In the genomic region with DNA sequence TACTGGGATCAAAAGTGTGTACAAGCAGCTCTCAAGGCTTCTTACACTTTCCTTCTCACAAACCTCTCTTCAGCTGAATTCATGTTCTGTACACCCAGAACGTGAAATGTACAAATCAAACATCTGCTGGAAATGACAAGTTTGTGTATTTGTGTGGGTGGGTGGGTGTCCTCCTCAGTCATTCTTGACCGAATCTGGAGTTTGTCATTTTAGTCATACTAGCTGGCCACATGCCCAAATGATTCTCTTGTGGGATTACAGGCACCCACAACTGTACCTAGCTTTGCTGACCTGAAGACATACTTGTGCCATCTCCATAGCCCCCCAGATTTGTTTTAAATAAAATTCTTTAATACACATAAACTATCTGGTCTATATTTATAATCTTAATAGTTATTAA, we compare ENCODE assay signal across 16 mouse cellular contexts.
"Had no signal": no experiment of that assay in that cellular context is flagged by ENCODE, and none has a peak within 500 bp of the region (broad histone marks: within the 10 kb centered on the region; RNA-seq: fewer than 3 reads in every experiment).

No protein-coding gene starts in this region.

- H3K27ac ChIP-seq: lung, embryonic 15.5 days; macrophage; midbrain, embryonic 13.5 days; midbrain, embryonic 15.5 days; neural tube, embryonic 12.5 days had no signal

- ATAC-seq: lung, postnatal 0 days; midbrain, embryonic 13.5 days; midbrain, embryonic 15.5 days had no signal

- H3K27me3 ChIP-seq: lung, embryonic 15.5 days; megakaryocyte, embryonic 14.5 days; midbrain, embryonic 15.5 days; neural tube, embryonic 12.5 days; stomach, embryonic 15.5 days had no signal

- DNase-seq: lung, adult 2 months; lung, postnatal 14 days; lung, postnatal 36 days; right cerebral cortex, postnatal 14 days; thymus, adult 2 months; thymus, postnatal 25 days; thymus, postnatal 4 days had no signal

- H3K9me3 ChIP-seq: lung, embryonic 15.5 days; megakaryocyte, embryonic 14.5 days; midbrain, embryonic 13.5 days; midbrain, embryonic 15.5 days; neural tube, embryonic 12.5 days; stomach, embryonic 15.5 days had no signal

- H3K4me2 ChIP-seq: lung, embryonic 15.5 days; midbrain, embryonic 11.5 days; midbrain, embryonic 13.5 days; midbrain, embryonic 15.5 days; neural tube, embryonic 12.5 days; stomach, embryonic 15.5 days had no signal

- H3K9ac ChIP-seq: lung, embryonic 15.5 days; midbrain, embryonic 13.5 days; midbrain, embryonic 15.5 days; neural tube, embryonic 12.5 days; stomach, embryonic 15.5 days had no signal

- H3K4me3 ChIP-seq: lung, embryonic 15.5 days; megakaryocyte, embryonic 14.5 days; midbrain, embryonic 13.5 days; midbrain, embryonic 15.5 days; neural tube, embryonic 12.5 days; stomach, embryonic 15.5 days had no signal
